Mouse (Mus musculus) MEL (cell line): ENCODE results near the gene Ttc9b. TPM values are rescaled to one million over a fixed set of nuclear protein-coding genes. Genes with fewer than 3 reads are reported as not detected.

Source experiments
- DNase-seq: peaks from one replicate; pipeline ENCODE4 v3.0.0; 2011; ENCODE audit warnings: low read depth, low spot score
- H3K27ac ChIP-seq: 2 replicates; pipeline ENCODE4 v1.5.1; 2012; ENCODE audit warnings: low read depth, mild to moderate bottlenecking, control low read depth, low read length, moderate library complexity; ENCODE audit not compliant: control insufficient read depth
- H3K27me3 ChIP-seq, 2 experiments: fragments of 150-350 bp in 1 of 2; sonication (generic) in 1 of 2; 2 replicates each; pipeline ENCODE4 v1.6.1; 2012; ENCODE audit warnings: low read length in 2 of 2, mild to moderate bottlenecking in 2 of 2, improper control_type of control experiment in 1 of 2, moderate library complexity in 1 of 2; ENCODE audit not compliant: insufficient read depth in 2 of 2, control insufficient read depth in 1 of 2
- H3K36me3 ChIP-seq, 2 experiments: 2 replicates each; pipeline ENCODE4 v1.6.1; 2012 to 2014; ENCODE audit warnings: low read length in 2 of 2, improper control_type of control experiment in 1 of 2, inconsistent platforms in 1 of 2, mild to moderate bottlenecking in 1 of 2; ENCODE audit not compliant: insufficient read depth in 2 of 2, control insufficient read depth in 1 of 2
- H3K4me1 ChIP-seq, 2 experiments: fragments of 150-350 bp in 1 of 2; sonication (generic) in 1 of 2; 2 replicates each; pipeline ENCODE4 v1.6.1; 2012; ENCODE audit warnings: low read length in 2 of 2, improper control_type of control experiment in 1 of 2, mild to moderate bottlenecking in 1 of 2; ENCODE audit not compliant: insufficient read depth in 2 of 2, control insufficient read depth in 1 of 2
- H3K4me3 ChIP-seq, 2 experiments: fragments of 150-350 bp in 1 of 2; sonication (generic) in 1 of 2; 2 replicates each; pipeline ENCODE4 v1.5.1; 2012; ENCODE audit warnings: low read depth in 2 of 2, low read length in 2 of 2, mild to moderate bottlenecking in 2 of 2, moderate library complexity in 2 of 2, control low read depth in 1 of 2, improper control_type of control experiment in 1 of 2; ENCODE audit not compliant: control insufficient read depth in 1 of 2, insufficient read depth in 1 of 2
- H3K79me2 ChIP-seq: 2 replicates; pipeline ENCODE4 v1.6.1; 2012; ENCODE audit warnings: mild to moderate bottlenecking, low read length, moderate library complexity; ENCODE audit not compliant: control insufficient read depth, poor library complexity, insufficient read depth
- H3K9ac ChIP-seq: 2 replicates; pipeline ENCODE4 v1.6.1; 2012; ENCODE audit warnings: low read depth, mild to moderate bottlenecking, control low read depth, low read length, moderate library complexity; ENCODE audit not compliant: control insufficient read depth, poor library complexity, severe bottlenecking
- H3K9me3 ChIP-seq: fragments of 150-350 bp; sonication (generic); replicated peaks from 2 replicates; pipeline ENCODE4 v1.6.1; 2012; ENCODE audit warnings: mild to moderate bottlenecking, low read length, improper control_type of control experiment, moderate library complexity; ENCODE audit not compliant: insufficient read depth
- BHLHE40 ChIP-seq: IDR thresholded peaks from 2 replicates; pipeline ENCODE4 v1.6.1; 2012; ENCODE audit warnings: low read depth, mild to moderate bottlenecking, inconsistent platforms, low read length, improper control_type of control experiment, borderline replicate concordance
- CHD1 ChIP-seq: IDR thresholded peaks from 2 replicates; pipeline ENCODE4 v1.6.1; 2012; ENCODE audit warnings: low read depth, mild to moderate bottlenecking, inconsistent platforms, low read length, improper control_type of control experiment
- CHD2 ChIP-seq: IDR thresholded peaks from 2 replicates; pipeline ENCODE4 v1.6.1; 2011; ENCODE audit warnings: low read length, improper control_type of control experiment
- CTCF ChIP-seq, 3 experiments: IDR thresholded peaks in 2 of 3; conservative IDR thresholded peaks in 1 of 3; 2 replicates each; pipeline ENCODE4 v1.5.1; 2011 to 2012; ENCODE audit warnings: low read length in 3 of 3, low read depth in 2 of 3, mild to moderate bottlenecking in 2 of 3, improper control_type of control experiment in 1 of 3, inconsistent platforms in 1 of 3, mixed read lengths in 1 of 3, moderate library complexity in 1 of 3; ENCODE audit not compliant: control insufficient read depth in 1 of 3, insufficient read depth in 1 of 3, poor library complexity in 1 of 3, severe bottlenecking in 1 of 3
- EP300 ChIP-seq, 2 experiments: IDR thresholded peaks; 2 replicates each; pipeline ENCODE4 v1.6.1; 2011; ENCODE audit warnings: improper control_type of control experiment in 2 of 2, low read length in 2 of 2, low read depth in 1 of 2, mild to moderate bottlenecking in 1 of 2
- ETS1 ChIP-seq: IDR thresholded peaks from 2 replicates; pipeline ENCODE4 v1.6.1; 2012; ENCODE audit warnings: low read depth, mild to moderate bottlenecking, inconsistent platforms, low read length, improper control_type of control experiment, moderate library complexity
- GABPA ChIP-seq: IDR thresholded peaks from 2 replicates; pipeline ENCODE4 v1.6.1; 2012; ENCODE audit warnings: low read depth, mild to moderate bottlenecking, inconsistent platforms, low read length, improper control_type of control experiment, moderate library complexity
- GATA1 ChIP-seq: IDR thresholded peaks from 2 replicates; pipeline ENCODE4 v1.6.1; 2011; ENCODE audit warnings: low read depth, low read length, improper control_type of control experiment
- HCFC1 ChIP-seq: IDR thresholded peaks from 2 replicates; pipeline ENCODE4 v1.6.1; 2012; ENCODE audit warnings: low read depth, mild to moderate bottlenecking, inconsistent platforms, low read length, improper control_type of control experiment, moderate library complexity
- JUND ChIP-seq: IDR thresholded peaks from 2 replicates; pipeline ENCODE4 v1.6.1; 2011; ENCODE audit warnings: low read depth, mild to moderate bottlenecking, improper control_type of control experiment, low read length
- MAZ ChIP-seq: IDR thresholded peaks from 2 replicates; pipeline ENCODE4 v1.6.1; 2012; ENCODE audit warnings: low read depth, mild to moderate bottlenecking, inconsistent platforms, low read length, improper control_type of control experiment
- MEF2A ChIP-seq: IDR thresholded peaks from 2 replicates; pipeline ENCODE4 v1.6.1; 2014; ENCODE audit warnings: low read depth, mild to moderate bottlenecking, inconsistent platforms, low read length, improper control_type of control experiment; ENCODE audit not compliant: poor library complexity, insufficient replicate concordance, severe bottlenecking; ENCODE audit errors: extremely low read depth
- MXI1 ChIP-seq: IDR thresholded peaks from 2 replicates; pipeline ENCODE4 v1.6.1; 2011; ENCODE audit warnings: mild to moderate bottlenecking, low read depth, low read length, improper control_type of control experiment
- MYB ChIP-seq: IDR thresholded peaks from 2 replicates; pipeline ENCODE4 v1.6.1; 2011; ENCODE audit warnings: mild to moderate bottlenecking, low read depth, low read length, improper control_type of control experiment
- MYC ChIP-seq: IDR thresholded peaks from 2 replicates; pipeline ENCODE4 v1.6.1; 2011; ENCODE audit warnings: low read depth, mild to moderate bottlenecking, low read length, improper control_type of control experiment, moderate library complexity
- NELFE ChIP-seq: IDR thresholded peaks from 2 replicates; pipeline ENCODE4 v1.6.1; 2011; ENCODE audit warnings: low read depth, low read length, improper control_type of control experiment
- POLR2A ChIP-seq, 2 experiments: IDR thresholded peaks; 2 replicates each; pipeline ENCODE4 v1.6.1; 2011 to 2012; ENCODE audit warnings: low read length in 2 of 2, mild to moderate bottlenecking in 2 of 2, control low read depth in 1 of 2, improper control_type of control experiment in 1 of 2, low read depth in 1 of 2, moderate library complexity in 1 of 2; ENCODE audit not compliant: control insufficient read depth in 1 of 2, insufficient read depth in 1 of 2, poor library complexity in 1 of 2
- POLR2AphosphoS5 ChIP-seq: IDR thresholded peaks from 2 replicates; pipeline ENCODE4 v1.6.1; 2012; ENCODE audit warnings: low read depth, borderline replicate concordance, mild to moderate bottlenecking, inconsistent platforms, low read length, moderate library complexity, mixed read lengths
- RAD21 ChIP-seq: IDR thresholded peaks from 2 replicates; pipeline ENCODE4 v1.6.1; 2011; ENCODE audit warnings: mild to moderate bottlenecking, low read depth, low read length, improper control_type of control experiment
- RCOR1 ChIP-seq: IDR thresholded peaks from 2 replicates; pipeline ENCODE4 v1.6.1; 2012; ENCODE audit warnings: low read depth, mild to moderate bottlenecking, inconsistent platforms, low read length, improper control_type of control experiment
- SIN3A ChIP-seq: IDR thresholded peaks from 2 replicates; pipeline ENCODE4 v1.6.1; 2012; ENCODE audit warnings: low read length, improper control_type of control experiment, inconsistent platforms
- TAL1 ChIP-seq: IDR thresholded peaks from 2 replicates; pipeline ENCODE4 v1.6.1; 2012; ENCODE audit warnings: mild to moderate bottlenecking, inconsistent platforms, low read length, moderate library complexity, mixed read lengths
- TCF12 ChIP-seq: IDR thresholded peaks from 2 replicates; pipeline ENCODE4 v1.6.1; 2014; ENCODE audit warnings: low read depth, mild to moderate bottlenecking, inconsistent platforms, low read length, improper control_type of control experiment, moderate library complexity
- UBTF ChIP-seq: IDR thresholded peaks from 2 replicates; pipeline ENCODE4 v1.6.1; 2012; ENCODE audit warnings: low read depth, mild to moderate bottlenecking, inconsistent platforms, low read length, improper control_type of control experiment, moderate library complexity, borderline replicate concordance; ENCODE audit not compliant: insufficient read depth
- USF1 ChIP-seq: IDR thresholded peaks from 2 replicates; pipeline ENCODE4 v1.6.1; 2014; ENCODE audit warnings: low read depth, mild to moderate bottlenecking, inconsistent platforms, low read length, improper control_type of control experiment, moderate library complexity
- USF2 ChIP-seq, 2 experiments: IDR thresholded peaks; 2 replicates each; pipeline ENCODE4 v1.6.1; 2011 to 2012; ENCODE audit warnings: improper control_type of control experiment in 2 of 2, low read length in 2 of 2, borderline replicate concordance in 1 of 2, inconsistent platforms in 1 of 2, low read depth in 1 of 2, mild to moderate bottlenecking in 1 of 2; ENCODE audit not compliant: insufficient read depth in 1 of 2
- ZKSCAN1 ChIP-seq: IDR thresholded peaks from 2 replicates; pipeline ENCODE4 v1.6.1; 2012; ENCODE audit warnings: low read depth, mild to moderate bottlenecking, inconsistent platforms, low read length, improper control_type of control experiment, moderate library complexity
- ZNF384 ChIP-seq: IDR thresholded peaks from 2 replicates; pipeline ENCODE4 v1.6.1; 2012; ENCODE audit warnings: low read depth, mild to moderate bottlenecking, inconsistent platforms, low read length, improper control_type of control experiment
- polyA plus RNA-seq, 2 experiments: library from polyadenylated mRNA; stranded (reverse) in 1 of 2; unstranded in 1 of 2; fragments of >175 nt in 1 of 2; fragments of >200 nt in 1 of 2; gene quantifications; 2 replicates each; pipeline versions ENCODE4 v1.2.1 to v1.2.4; 2012; ENCODE audit warnings: low replicate concordance in 2 of 2, low read depth in 1 of 2; ENCODE audit not compliant: insufficient read length in 2 of 2, insufficient read depth in 1 of 2, missing spikeins in 1 of 2
- total RNA-seq: library from RNA; depleted of rRNA; stranded (reverse); fragments of 300-350 nt; gene quantifications from 2 replicates; pipeline ENCODE4 v1.2.3, GENCODE M21; 2012

Gene Ttc9b
- total and polyA plus RNA-seq, 3 experiments: 0.19 TPM; not detected in 1

- no peak for DNase-seq
- Histone ChIP-seq H3K4me3 (no peak overlapping the region), H3K79me2 (no peaks in the 10 kb centered on the region), H3K36me3 (peaks cover 0 to 7% of the 10 kb centered on the region in 2 experiments; a peak in 2 of 4 replicates), H3K9me3 (no peaks in the 10 kb centered on the region), H3K9ac (no peak overlapping the region), H3K4me1 (no peaks in the 10 kb centered on the region), H3K27ac (no peak overlapping the region), H3K27me3 (no peaks in the 10 kb centered on the region)
- TF ChIP-seq RCOR1 (no peak), CHD1 (no peak), MAZ (no peak), NELFE (no peak), MXI1 (no peak), UBTF (no peak), GATA1 (no peak), SIN3A (no peak), MEF2A (no peak), CTCF (IDR thresholded peaks at IDR 0.05 in 2 of 3, conservative IDR thresholded peaks at IDR 0.05 in 1 of 3; ENCODE audit: control insufficient read depth in 1 of 3, insufficient read depth in 1 of 3, low read depth in 2 of 3, low read length in 3 of 3, poor library complexity in 1 of 3, severe bottlenecking in 1 of 3) (no peak), CHD2 (no peak), TCF12 (no peak), BHLHE40 (no peak), HCFC1 (no peak), USF2 (IDR thresholded peaks at IDR 0.05; ENCODE audit: borderline replicate concordance in 1 of 2, insufficient read depth in 1 of 2, low read depth in 1 of 2, low read length in 2 of 2) (no peak), ZNF384 (no peak), GABPA (no peak), MYB (no peak)
Measured at GRCm38 (mm10) chr7:27631439-27631838, 22.3 kb upstream of the Ttc9b start.

- H3K9me3 ChIP-seq: no peaks in the 10 kb centered on the region
- no peak overlapping the region for H3K27ac ChIP-seq
- H3K79me2 ChIP-seq: no peaks in the 10 kb centered on the region
- H3K36me3 ChIP-seq: no peaks in the 10 kb centered on the region; a peak in 1 of 4 replicates
- no peaks in the 10 kb centered on the region for H3K4me1 ChIP-seq
- DNase-seq: no peak
- no peaks in the 10 kb centered on the region for H3K27me3 ChIP-seq
- H3K4me3 ChIP-seq: no peak overlapping the region
- TF ChIP-seq POLR2A (IDR thresholded peaks at IDR 0.05; ENCODE audit: control insufficient read depth in 1 of 2, insufficient read depth in 1 of 2, low read depth in 1 of 2, low read length in 2 of 2, poor library complexity in 1 of 2): no peak
- no peak for TF ChIP-seq RCOR1
- no peak for TF ChIP-seq GABPA
- no peak for TF ChIP-seq MYB
- no peak for TF ChIP-seq ETS1
- no peak for TF ChIP-seq RAD21
- no peak for TF ChIP-seq EP300 (IDR thresholded peaks at IDR 0.05; ENCODE audit: low read depth in 1 of 2, low read length in 2 of 2)
- TF ChIP-seq TAL1: no peak
- no peak for TF ChIP-seq ZKSCAN1
- no peak for TF ChIP-seq CHD2
- TF ChIP-seq POLR2AphosphoS5: no peak
- TF ChIP-seq MYC: no peak
- no peak for TF ChIP-seq JUND
- no peak for TF ChIP-seq TCF12
- no peak for TF ChIP-seq SIN3A
- no peak for TF ChIP-seq USF1
- no peak for TF ChIP-seq MEF2A
- no peak for TF ChIP-seq MXI1
- TF ChIP-seq, all 39 proteins: peak for 0
- no peak overlapping the region for H3K9ac ChIP-seq
Measured at GRCm38 (mm10) chr7:27633166-27633565, 20.5 kb upstream of the Ttc9b start.
